Mouse (Mus musculus) left cerebral cortex, postnatal 25 days (tissue): ENCODE measurements around the gene Obsl1. TPM values are rescaled to one million over a fixed set of nuclear protein-coding genes. Genes with fewer than 3 reads are reported as not detected.

ENCODE experiments used
- DNase-seq, 2 experiments: peaks; one replicate each; pipeline ENCODE4 v3.0.0; 2022; ENCODE audit warnings: low spot score in 2 of 2, mixed read lengths in 1 of 2
- intact Hi-C: fragments of 180-260 bp; cut with DNase I; formaldehyde crosslinking; loops from one replicate; pipeline ENCODE4 v1.15.1; 2025
- total RNA-seq, 2 experiments: library from RNA; stranded (reverse); gene quantifications; 2 replicates each; pipeline ENCODE4 v1.2.3; 2021

Gene Obsl1
- total RNA-seq, 2 experiments from 2014 or later, result 28.6 to 29.0 TPM

DNA sequence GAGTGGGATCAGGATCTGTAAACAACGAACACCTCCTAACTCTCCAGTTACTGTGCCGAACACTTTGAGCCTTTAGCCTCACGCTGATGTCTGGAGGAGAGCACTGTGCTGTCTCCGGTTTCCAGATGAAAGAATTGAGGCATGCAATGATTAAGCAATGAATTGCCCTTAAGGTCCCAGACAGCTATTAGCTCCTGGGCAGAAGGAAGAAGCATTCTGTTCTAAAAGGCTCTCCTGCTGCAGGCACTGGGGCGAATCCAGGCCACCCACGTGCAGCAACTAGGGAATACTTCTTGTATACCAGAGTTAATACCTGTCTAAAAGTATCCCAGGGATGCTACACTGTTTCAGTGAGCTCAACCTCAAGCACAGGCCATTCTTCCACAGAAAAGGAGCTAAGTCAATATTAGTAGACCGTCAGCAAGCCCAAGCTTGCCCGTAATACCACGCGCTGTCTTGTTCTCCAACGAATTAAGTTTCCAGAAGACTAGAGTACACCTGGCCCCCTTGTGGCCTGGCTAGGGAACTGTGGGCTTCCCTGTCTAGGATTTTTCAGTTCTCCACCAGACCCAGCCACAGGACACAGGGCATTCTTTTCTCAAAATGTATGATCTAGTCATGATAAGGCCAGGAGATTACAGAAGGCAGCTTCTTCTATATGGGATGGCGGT, 11.2 kb downstream of the Obsl1 start:
- intact Hi-C loops, result loop anchor here (5.0 kb wide), 1 partner anchor 102 kb away; no protein-coding TSS in a partner anchor
- peak in 1 of 2 experiments; percentile 47 for DNase-seq

- intact Hi-C loops, result no loop called here
These were observed 13.6 kb downstream of the Obsl1 start for GRCm38 (mm10) chr1:75492579-75493170.

DNA sequence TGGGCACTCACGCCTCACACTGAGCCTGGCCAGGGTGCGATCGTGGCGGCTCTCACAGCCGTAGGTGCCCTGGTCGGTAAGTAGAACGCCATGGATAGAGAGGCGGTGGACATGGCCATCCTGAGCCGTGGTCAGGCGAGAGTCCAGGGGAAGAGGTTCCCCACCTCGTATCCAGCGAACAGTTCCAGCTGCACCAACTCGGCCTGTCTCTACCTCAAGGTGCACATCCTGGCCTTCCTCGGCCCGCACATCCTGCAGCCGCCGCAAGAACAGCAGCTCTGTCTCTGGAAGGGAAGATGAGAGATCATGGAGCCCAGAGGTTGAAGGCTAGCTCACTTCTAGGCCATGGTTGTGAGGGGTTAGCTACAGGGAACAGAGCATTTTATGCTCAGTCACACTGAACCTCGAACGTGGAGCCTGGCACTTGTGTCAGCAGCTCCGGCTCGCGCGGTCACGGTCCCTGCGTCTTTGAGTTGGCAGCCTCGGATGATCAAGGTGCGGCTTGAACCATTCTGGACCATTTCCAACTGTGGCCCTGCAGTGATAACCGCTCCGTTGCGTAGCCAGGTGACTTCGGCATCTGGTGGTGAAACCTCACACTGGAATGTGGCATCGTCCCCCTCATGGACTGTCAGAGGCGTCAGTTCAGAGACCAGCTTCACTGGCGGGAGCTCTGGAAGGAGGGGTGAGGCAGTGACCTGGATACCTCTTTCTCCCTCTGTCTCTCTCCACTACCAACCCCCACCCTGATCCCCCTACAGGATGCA, 15.3 kb downstream of the Obsl1 start:
- intact Hi-C loops, result no loop called here
- DNase-seq, result no peak

More at GRCm38 (mm10) chr1:75492579-75493170, 13.6 kb downstream of the Obsl1 start:
- DNase-seq, result no peak

DNA sequence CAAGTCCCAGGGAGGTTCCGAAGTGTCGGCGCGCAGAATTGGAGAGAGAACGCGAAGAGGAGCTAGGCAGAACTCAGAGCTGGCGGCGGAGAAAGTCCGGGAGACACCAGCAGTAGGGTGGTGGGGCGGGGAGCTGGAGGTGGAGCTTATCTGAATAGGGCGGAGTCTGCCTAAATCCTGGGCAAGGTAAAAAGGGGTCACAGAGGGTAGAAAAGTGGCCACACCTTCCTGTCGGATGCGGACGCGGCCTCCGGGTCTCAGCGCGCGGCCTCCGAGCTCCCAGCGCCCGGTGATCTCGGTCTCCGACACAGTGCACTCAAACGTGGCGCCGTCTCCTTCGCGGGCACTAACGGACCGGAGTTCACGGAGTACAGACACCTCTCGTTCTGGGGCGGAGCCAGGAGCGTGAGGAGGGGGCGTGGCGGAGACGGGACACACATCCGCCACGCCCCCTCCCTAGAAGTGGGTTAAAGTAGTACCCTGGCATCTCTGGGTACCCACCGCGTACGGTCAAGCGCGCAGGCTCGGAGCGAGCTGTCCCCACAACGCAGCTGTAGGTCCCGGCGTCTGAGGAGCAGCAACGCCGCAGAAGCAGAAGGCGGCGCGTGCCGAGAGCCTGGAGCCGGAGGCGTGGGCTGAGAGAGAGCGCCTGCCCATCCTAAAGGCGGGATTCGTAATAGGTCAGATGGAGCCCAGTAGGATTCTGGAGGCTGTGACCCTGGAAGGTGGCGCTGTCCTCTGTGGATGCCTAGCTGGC, 18.7 kb downstream of the Obsl1 start:
- intact Hi-C loops, result no loop called here
- peak; percentile 65 to 66 for DNase-seq

DNA sequence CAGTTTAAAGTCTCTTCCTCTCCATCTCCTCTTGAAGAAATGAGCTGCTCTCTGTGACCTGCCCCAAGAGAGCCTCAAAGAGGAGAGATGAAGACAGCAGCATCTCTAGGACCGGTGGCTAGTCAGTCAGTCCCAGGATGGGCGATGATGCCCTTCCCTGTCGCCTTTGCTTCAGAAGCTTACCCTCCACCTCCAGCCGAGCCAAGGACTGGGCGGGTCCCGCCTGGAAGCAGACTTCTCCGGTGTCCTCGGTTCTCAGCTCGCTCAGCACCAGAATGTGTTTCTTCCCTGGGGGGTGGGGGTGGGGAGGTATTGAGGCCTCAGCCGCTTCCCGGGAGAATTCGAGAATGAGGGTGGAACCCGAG, 19.2 kb downstream of the Obsl1 start:
- intact Hi-C loops, result no loop called here
- no peak for DNase-seq

DNA sequence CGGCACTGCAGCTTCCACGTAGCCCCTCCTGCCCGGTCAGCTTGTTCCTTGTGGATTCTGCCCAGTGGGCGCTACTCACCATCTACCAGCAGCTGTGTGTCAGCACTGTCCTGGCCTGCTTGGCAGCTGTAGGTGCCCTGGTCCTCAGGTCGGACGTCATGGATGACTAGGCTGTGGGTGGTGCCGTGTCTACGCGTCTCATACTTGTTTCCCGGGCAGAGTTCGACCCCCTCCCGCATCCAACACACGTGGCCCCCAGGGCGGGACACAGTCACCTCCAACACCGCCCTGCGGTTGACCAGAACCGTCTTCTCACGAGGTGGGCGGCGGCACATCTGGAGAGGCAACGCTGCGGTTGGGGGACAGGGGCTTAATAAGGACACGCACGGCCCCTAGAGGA, 19.7 kb downstream of the Obsl1 start:
- DNase-seq, result no peak
- intact Hi-C loops, result no loop called here

DNA sequence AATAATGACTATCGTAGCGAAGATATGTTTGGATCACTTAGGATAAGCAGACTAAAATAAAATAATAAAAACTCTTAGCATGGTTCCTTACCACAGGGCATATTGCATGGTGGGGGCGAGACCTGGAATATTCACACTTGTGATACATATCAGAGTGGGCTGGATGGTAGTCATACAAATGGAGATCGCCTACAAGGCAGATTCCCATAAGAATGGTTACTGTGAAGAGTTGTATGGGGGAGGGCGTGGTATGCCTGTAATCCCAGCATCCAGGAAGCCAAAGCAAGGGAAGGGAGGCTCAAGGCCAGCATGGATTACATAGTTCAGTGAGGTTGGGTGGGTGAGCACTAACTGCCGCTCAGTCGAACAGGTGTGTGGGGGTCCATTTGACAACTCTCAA, 25.5 kb downstream of the Obsl1 start:
- DNase-seq, result peak in 1 of 2 experiments; percentile 82

DNA sequence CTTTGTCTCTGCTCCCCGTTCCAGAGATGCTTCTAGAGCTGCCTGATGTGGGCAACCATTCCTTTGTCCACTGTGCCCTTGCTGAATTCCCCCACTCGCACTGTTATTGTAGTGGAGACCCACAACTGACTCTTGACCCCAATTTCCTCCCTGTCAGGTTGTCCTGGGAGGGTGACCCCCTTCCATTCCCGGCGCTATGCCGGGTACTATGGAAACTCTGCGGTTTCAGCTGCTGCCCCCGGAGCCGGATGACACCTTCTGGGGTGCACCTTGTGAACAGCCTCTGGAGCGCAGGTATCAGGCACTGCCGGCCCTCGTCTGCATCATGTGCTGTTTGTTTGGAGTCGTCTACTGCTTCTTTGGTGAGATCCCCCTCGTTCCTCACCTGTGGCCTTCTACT, 26.2 kb downstream of the Obsl1 start:
- intact Hi-C loops, result loop anchor here (2.0 kb wide), 1 partner anchor 109 kb away; no protein-coding TSS in a partner anchor

More for the DNA sequence above, 25.5 kb downstream of the Obsl1 start:
- intact Hi-C loops, result loop anchor here (2.0 kb wide), 1 partner anchor 108 kb away; no protein-coding TSS in a partner anchor

GRCm38 (mm10) chr1:75479635-75479989, 26.6 kb downstream of the Obsl1 start:
- intact Hi-C loops, result no loop called here
- no peak for DNase-seq

More for the DNA sequence above, 26.2 kb downstream of the Obsl1 start:
- peak in 1 of 2 experiments; percentile 31 for DNase-seq

- intact Hi-C loops, result no loop called here
- peak; percentile 98 to 99 for DNase-seq
These were observed 27.2 kb downstream of the Obsl1 start, which contains the start of the genes Chpf and Tmem198 for GRCm38 (mm10) chr1:75478916-75479634. TSS of gene Chpf (minus strand) at chr1:75479307. TSS of gene Tmem198 (plus strand) at chr1:75479532.

DNA sequence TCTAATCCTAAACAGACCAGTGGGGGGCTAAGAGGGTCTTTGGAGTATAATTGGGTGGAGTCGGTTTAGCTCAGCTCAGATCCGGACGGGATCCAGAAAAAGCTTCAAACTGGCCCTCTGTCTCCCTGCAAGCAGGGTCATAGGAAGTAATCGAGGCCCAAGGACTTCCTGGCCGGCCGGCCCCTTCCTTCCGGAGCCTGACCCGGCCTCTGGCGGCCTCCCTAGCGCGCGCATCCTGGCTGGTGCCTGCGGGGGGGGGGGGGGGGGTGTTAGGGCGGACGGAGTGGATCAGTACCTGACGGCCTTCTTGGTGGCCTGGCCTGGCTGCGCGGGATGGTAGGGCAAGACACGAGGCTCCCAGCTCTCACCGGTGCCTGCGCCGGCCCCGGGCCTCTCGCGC, 27.8 kb downstream of the Obsl1 start:
- no peak for DNase-seq
- intact Hi-C loops, result no loop called here

GRCm38 (mm10) chr1:75477966-75478290, 28.3 kb downstream of the Obsl1 start:
- DNase-seq, result peak in 1 of 2 experiments; percentile 49
- intact Hi-C loops, result loop anchor here (1.0 kb wide), 2 partner anchors 81 to 118 kb away; no protein-coding TSS in a partner anchor

GRCm38 (mm10) chr1:75477264-75477965, 28.8 kb downstream of the Obsl1 start:
- intact Hi-C loops, result loop anchor here (1.0 kb wide), 2 partner anchors 82 to 119 kb away; no protein-coding TSS in a partner anchor
- DNase-seq, result peak; percentile 84

DNA sequence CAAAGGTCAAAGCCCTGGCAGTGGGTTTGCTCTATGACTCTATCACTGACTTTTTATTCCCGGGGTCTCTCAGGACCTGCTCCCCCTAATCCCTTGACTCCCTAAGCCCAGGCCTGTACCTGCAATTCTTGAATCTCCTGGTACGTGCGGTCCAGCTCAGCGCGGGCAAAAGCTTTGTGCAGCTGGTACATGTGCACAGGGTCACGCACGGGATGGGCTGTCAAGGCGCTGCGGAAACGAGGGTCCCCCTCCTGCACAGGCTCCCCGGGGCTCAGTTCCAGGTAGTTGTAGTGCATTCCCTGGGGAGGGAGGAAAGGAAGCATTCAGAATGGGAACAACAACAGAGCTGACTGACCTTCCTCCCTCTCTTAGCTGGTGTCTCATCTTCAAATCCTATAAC, 29.8 kb downstream of the Obsl1 start:
- DNase-seq, result no peak
- intact Hi-C loops, result no loop called here

DNA sequence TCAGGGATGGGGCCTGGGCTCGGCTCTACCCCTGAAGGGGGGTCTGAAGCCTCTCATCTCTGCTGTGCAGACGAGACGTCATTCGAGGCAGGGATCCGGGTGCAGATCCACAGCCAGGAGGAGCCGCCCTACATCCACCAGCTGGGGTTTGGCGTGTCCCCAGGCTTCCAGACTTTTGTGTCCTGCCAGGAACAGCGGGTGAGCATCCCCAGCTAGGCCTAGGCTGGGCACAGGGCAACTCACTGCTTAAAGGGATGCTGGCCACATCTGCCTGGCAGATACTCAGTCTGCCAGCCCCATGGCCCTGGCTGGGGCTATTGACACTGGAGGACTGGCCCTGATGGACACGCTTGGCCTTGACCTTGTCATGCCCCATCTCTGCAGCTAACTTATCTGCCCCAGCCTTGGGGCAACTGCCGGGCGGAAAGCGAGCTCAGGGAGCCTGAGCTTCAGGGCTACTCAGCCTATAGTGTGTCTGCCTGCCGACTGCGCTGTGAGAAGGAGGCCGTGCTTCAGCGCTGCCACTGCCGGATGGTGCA, 36.9 kb downstream of the Obsl1 start:
- DNase-seq, result no peak

GRCm38 (mm10) chr1:75467215-75467927, 38.9 kb downstream of the Obsl1 start:
- intact Hi-C loops, result loop anchor here (1.0 to 2.0 kb wide), 2 partner anchors 23 to 124 kb away; no protein-coding TSS in a partner anchor
- peak; percentile 85 to 87 for DNase-seq

More for the DNA sequence above, 36.9 kb downstream of the Obsl1 start:
- intact Hi-C loops, result no loop called here

- intact Hi-C loops, result no loop called here
- DNase-seq, result no peak
These were observed 42.5 kb downstream of the Obsl1 start for GRCm38 (mm10) chr1:75463652-75464204.
